Mouse (Mus musculus) CH12F3 (cell line): ENCODE data around the gene Prkd2.

Experiments
- in situ Hi-C: fragments of 300-500 bp; cut with MboI; formaldehyde crosslinking; loops from 2 replicates; pipeline ENCODE4 v1.14.3; 2020; ENCODE audit warnings: low sequenced_read_pairs

Prkd2 gene

DNA sequence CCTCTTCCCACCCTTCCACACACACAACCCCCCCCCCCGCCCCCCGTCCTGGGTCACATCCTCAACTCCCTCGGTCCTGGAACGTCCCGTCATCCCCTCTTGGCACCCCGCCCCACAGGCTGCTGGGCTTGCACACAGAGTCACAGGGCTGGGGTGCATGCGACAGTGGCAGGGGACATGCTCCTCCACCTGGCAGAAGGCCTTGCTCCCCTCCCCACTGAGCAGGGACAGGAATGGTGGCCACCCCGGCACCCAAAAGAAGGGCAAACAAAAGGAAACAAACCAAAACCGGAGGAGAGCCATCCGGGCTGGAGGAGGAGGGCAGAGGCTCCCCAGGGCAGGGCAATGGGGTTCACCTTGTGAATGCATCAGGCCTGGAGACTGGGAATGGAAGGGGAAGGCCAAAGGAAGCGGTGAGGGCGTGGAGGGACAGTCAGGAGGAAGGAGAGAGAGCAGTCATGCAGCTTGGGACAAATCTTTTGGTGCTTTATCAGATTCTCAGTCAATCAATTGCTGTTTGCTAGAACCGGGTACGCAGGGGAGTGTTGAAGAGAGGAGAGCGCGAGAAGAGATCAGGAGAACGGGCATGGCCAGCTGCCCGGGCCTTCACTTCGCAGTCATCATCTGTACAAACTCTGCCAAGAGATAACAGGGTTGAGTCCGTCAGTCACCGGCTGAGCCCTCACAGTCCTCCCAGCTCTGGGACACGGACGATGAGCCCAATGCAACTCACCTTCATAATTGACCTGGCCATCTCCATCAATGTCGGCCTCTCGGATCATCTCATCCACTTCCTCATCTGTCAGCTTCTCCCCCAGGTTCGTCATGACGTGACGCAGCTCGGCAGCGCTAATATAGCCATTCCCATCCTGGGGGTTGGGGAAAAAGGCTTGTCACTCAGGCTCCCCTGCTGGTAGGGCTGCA, 73.9 kb downstream of the Prkd2 start:
- in situ Hi-C loops, result no loop called here

DNA sequence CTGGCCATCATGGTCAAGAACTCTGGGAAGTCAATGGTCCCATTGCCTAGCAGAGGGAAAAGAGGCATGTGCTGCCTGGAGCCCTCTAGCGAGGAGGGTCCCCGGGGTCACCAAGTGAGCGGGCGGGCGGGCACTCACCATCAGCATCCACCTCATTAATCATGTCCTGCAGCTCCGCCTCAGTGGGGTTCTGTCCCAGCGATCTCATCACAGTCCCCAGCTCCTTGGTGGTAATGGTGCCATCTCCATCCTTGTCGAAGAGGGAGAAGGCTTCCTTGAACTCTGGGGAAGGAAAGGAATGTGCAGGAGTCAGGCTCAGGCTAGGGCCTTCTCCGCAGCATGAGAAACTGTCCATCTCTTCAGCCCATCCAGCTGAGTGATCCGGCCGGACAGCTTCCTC, 74.7 kb downstream of the Prkd2 start:
- in situ Hi-C loops, result no loop called here

DNA sequence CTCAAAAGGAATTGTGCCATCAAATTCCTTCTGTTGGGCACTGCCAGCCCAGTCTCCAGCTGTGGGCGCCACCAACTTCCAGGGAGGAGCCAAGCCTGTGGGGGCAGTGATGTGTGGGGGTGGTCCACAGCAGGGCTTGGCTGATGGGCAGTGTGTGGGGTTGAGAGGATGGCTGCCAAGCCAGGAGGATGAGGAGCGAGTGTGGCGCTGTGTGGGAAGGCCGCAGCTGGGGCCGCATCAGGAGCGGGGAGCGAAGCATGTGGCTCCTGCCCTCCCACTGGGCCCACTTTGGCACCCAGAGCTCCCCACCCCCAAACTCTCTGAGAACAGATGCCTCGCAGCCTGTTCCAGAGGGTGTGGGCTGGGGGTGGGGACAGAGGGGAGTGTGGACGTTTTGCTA, 75.3 kb downstream of the Prkd2 start:
- in situ Hi-C loops, result no loop called here

DNA sequence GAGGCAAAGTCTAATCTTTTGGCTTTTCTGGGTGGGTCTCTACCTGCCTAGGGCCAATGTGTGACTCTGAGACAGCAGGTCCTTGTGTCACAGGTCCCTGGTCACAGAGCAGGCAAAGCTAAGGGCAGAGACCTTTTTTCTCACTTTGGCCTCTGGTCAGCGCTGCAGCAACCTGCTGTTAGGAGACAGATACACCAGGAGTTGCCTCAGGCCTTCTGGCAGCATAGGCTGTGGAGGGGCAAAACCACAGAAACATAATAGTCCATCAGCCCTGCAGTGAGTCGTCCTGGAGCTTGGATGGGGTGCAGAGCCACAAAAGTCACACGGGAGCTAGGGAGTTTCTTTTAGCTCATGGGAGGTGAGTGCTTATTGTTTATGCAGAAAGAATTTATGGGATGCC, 76.0 kb downstream of the Prkd2 start:
- in situ Hi-C loops, result no loop called here

DNA sequence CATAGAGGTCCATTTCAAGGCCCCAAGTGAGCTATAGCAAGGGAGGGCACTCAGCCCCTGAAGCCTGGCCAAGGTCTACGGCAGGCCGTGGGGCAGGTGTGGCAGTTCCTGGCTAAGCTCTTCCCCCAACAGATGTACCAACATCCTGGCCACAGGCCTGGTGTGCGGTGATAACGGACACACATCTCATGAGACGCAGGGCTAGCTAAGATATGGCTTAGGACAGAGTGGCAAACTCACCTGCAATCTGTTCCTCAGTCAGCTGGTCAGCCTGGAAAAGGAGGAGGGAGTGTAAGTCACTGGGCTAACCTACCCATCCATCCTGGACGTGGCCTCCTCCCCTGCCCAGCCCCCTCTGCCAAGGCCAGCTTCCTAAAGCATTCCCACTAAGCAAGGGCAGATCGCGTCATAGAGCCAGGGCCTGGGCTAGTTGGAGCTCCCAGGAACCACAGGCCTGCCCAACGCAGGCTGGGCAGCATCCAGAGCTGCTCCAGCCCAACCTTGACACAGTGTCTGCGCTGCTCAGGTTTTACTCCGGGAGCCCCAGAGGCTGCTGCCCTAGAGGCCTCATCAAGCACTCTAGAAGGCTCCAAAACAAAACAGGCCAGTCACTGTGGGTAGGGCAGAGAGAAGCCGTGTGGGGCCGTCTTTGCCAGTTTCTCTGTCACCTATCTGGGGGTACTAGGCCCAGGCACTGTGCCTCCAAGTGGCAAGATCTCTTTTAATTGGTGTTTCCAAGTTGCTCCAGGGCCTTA, 76.9 kb downstream of the Prkd2 start:
- in situ Hi-C loops, result no loop called here
